Mouse (Mus musculus): ENCODE data around the gene Kdm4c. TPM values are rescaled to one million over a fixed set of nuclear protein-coding genes. Genes with fewer than 3 reads are reported as not detected.
"Not testable (repeated sequence)": the region's sequence is repeated elsewhere in the genome, so short reads cannot be mapped to it uniquely, and the experiment has no call there.

Gene Kdm4c
- total RNA-seq (2014; rRNA removed) (15.7 and 21.4 TPM in 2 replicates), polyA plus RNA-seq (2015; fragmentation: Nextera tagmentation; extraction: Ambion mirVana) (7.9 and 9.7 TPM in 2 replicates)

DNA sequence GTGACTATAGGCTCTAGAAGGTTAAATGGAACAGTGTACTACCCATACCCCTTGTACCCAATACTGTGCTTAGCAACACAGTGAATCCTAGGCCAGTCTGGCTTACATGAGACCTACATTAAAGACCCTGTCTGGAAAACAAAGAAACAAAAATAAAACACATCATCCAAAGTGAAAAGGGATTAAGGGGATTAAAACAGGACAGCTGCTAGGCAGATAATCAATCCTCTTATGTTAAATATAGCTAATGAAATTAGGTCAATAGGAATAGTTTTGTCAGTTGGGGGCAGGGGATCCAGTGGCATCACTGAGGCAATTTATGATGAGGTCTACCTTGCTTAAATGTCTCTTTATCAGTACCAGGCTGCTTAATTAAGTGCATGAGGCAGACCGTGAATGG is at the start of gene Kdm4c:
Gene Kdm4c (plus strand): TSS at position 322 of the 400 bp plus-strand sequence.
- H3K27ac ChIP-seq (ENCODE audit: low read depth, low read length): no peak within 1 kb of the TSS
- no peak within 1 kb of the TSS for H3K9ac ChIP-seq (replicated peaks; ENCODE audit: low read length, poor library complexity, severe bottlenecking)
- H3K9me3 ChIP-seq (ENCODE audit: low read length): no peaks in the 10 kb centered on the region
- DNase-seq (ENCODE audit: low spot score) (no peak), ATAC-seq (ENCODE audit: low FRiP score) (no peak)
- no peak for TF ChIP-seq CTCF (IDR thresholded peaks at IDR 0.05)
- WGBS: 74% methylated on average over 1 of the region's 1 CpGs
- no peaks in the 10 kb centered on the region for H3K27me3 ChIP-seq (ENCODE audit: insufficient read depth, low read length)
- H3K4me1 ChIP-seq (ENCODE audit: insufficient read depth, low read length): no peaks in the 10 kb centered on the region
- H3K4me3 ChIP-seq (ENCODE audit: low read depth, low read length): no peak within 1 kb of the TSS
- H3K4me2 ChIP-seq (ENCODE audit: low read depth, low read length, poor library complexity, severe bottlenecking): no peak within 1 kb of the TSS
- no peaks in the 10 kb centered on the region for H3K36me3 ChIP-seq (ENCODE audit: insufficient read depth, low read length)

DNA sequence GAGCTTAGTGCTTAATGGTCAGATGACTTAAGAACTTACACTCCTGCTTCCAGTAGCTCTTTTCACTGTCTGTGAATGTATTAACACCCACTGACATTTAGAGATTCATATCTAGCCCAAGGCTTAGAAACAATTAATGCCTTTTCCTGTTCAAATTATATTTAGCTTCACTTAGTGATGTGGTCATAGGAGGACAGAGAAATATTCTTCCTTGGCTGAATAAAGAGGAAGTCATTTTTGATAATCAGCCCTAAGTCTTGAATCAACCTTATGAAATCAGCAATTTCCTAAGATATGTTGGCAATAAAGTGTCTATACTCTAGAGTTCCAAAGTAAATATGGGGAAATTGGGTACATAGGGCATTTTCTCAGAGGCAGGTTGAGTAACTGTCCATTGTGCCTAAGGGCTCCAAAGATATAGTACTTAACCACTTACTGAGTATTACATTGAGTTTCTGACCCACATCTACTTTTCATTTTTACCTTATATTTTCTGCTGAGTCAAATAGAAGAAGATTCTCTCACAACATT is 41.0 kb upstream of the Kdm4c start:
- Histone ChIP-seq H3K9ac (replicated peaks; ENCODE audit: low read length, poor library complexity, severe bottlenecking) (no peak overlapping the region), H3K4me1 (ENCODE audit: insufficient read depth, low read length) (no peaks in the 10 kb centered on the region), H3K9me3 (ENCODE audit: low read length) (no peaks in the 10 kb centered on the region), H3K36me3 (ENCODE audit: insufficient read depth, low read length) (no peaks in the 10 kb centered on the region), H3K4me2 (ENCODE audit: low read depth, low read length, poor library complexity, severe bottlenecking) (no peak overlapping the region), H3K27ac (ENCODE audit: low read depth, low read length) (no peak overlapping the region), H3K4me3 (ENCODE audit: low read depth, low read length) (no peak overlapping the region), H3K27me3 (ENCODE audit: insufficient read depth, low read length) (no peaks in the 10 kb centered on the region)
- DNase-seq (ENCODE audit: low spot score) (no peak), ATAC-seq (ENCODE audit: low FRiP score) (no peak)
- TF ChIP-seq CTCF (IDR thresholded peaks at IDR 0.05): no peak

DNA sequence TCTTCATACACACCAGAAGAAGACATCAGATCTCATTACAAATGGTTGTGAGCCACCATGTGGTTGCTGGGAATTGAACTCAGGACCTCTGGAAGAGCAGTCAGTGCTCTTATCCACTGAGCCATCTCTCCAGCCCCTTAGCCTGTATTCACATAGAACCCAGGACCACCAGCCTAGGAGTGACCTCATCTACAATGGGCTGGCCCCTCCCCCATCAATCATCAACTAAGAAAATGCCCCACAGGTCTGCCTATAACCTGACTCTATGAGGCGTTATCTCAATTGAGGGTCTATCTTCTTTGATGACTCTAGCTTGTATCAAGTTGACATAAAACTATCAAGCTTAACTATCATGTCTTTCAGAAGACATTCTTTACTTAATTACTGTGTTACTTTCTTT is 20.5 kb upstream of the Kdm4c start:
- H3K9ac ChIP-seq (replicated peaks; ENCODE audit: low read length, poor library complexity, severe bottlenecking); H3K4me3 ChIP-seq (ENCODE audit: low read depth, low read length); H3K9me3 ChIP-seq (ENCODE audit: low read length); H3K4me1 ChIP-seq (ENCODE audit: insufficient read depth, low read length); ATAC-seq (ENCODE audit: low FRiP score); H3K36me3 ChIP-seq (ENCODE audit: insufficient read depth, low read length); H3K27me3 ChIP-seq (ENCODE audit: insufficient read depth, low read length); DNase-seq (ENCODE audit: low spot score); H3K4me2 ChIP-seq (ENCODE audit: low read depth, low read length, poor library complexity, severe bottlenecking); H3K27ac ChIP-seq (ENCODE audit: low read depth, low read length): not testable (repeated sequence)
- 97% methylated on average over 1 of the region's 1 CpGs for WGBS

DNA sequence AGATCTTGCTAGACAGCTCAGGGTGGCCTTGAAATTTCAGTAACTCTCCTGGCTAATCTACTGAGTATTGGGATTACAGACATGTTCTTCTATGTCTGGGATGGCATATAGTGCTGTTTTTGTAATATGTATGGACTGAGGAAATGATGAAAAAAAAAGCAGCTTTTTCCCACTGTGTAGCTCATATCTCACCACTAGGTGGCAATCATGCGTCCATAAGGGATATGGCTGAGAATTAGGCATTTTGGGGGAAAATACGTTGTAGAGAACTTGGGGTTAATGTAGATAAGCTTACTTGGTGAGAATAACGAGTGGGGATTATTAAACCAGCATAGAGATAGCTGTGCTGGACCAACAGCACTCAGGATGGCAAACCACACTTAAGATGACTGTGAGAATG is 19.9 kb upstream of the Kdm4c start:
- ATAC-seq (ENCODE audit: low FRiP score) (no peak), DNase-seq (ENCODE audit: low spot score) (peak; percentile 32)
- Histone ChIP-seq H3K4me2 (ENCODE audit: low read depth, low read length, poor library complexity, severe bottlenecking) (no peak overlapping the region), H3K4me3 (ENCODE audit: low read depth, low read length) (no peak overlapping the region), H3K27me3 (ENCODE audit: insufficient read depth, low read length) (no peaks in the 10 kb centered on the region), H3K27ac (ENCODE audit: low read depth, low read length) (no peak overlapping the region), H3K4me1 (ENCODE audit: insufficient read depth, low read length) (no peaks in the 10 kb centered on the region), H3K9me3 (ENCODE audit: low read length) (no peaks in the 10 kb centered on the region), H3K9ac (replicated peaks; ENCODE audit: low read length, poor library complexity, severe bottlenecking) (no peak overlapping the region), H3K36me3 (ENCODE audit: insufficient read depth, low read length) (no peaks in the 10 kb centered on the region)
- peak; percentile 76 for TF ChIP-seq CTCF (IDR thresholded peaks at IDR 0.05)
- WGBS: 31% methylated on average over 3 of the region's 3 CpGs

DNA sequence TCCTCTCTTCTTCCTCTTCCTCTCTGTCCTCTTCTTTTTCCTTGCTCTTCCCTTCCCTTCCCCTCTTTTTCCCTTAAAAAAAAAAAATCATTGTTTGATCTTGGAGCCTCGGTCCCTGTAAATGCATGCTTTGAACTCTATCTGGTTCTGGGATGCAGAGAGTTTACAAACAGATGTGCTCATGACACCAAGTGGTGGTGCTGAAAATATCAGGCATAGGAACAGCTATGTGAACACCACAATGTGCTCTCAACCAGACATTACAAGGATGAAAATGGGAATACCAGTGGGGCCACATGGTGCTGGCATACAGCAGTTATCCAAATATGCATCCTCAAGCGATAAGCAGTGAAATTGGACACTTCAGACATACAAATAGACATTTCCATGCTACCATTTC is 18.1 kb upstream of the Kdm4c start:
- peak; percentile 22 for DNase-seq (ENCODE audit: low spot score)
- ATAC-seq (ENCODE audit: low FRiP score): no peak
- Histone ChIP-seq H3K9ac (replicated peaks; ENCODE audit: low read length, poor library complexity, severe bottlenecking) (no peak overlapping the region), H3K4me2 (ENCODE audit: low read depth, low read length, poor library complexity, severe bottlenecking) (no peak overlapping the region), H3K4me1 (ENCODE audit: insufficient read depth, low read length) (no peaks in the 10 kb centered on the region), H3K4me3 (ENCODE audit: low read depth, low read length) (no peak overlapping the region), H3K27me3 (ENCODE audit: insufficient read depth, low read length) (no peaks in the 10 kb centered on the region), H3K36me3 (ENCODE audit: insufficient read depth, low read length) (no peaks in the 10 kb centered on the region), H3K27ac (ENCODE audit: low read depth, low read length) (no peak overlapping the region), H3K9me3 (ENCODE audit: low read length) (no peaks in the 10 kb centered on the region)
- WGBS: 63% methylated on average over 2 of the region's 2 CpGs
- TF ChIP-seq CTCF (IDR thresholded peaks at IDR 0.05): peak; percentile 54

DNA sequence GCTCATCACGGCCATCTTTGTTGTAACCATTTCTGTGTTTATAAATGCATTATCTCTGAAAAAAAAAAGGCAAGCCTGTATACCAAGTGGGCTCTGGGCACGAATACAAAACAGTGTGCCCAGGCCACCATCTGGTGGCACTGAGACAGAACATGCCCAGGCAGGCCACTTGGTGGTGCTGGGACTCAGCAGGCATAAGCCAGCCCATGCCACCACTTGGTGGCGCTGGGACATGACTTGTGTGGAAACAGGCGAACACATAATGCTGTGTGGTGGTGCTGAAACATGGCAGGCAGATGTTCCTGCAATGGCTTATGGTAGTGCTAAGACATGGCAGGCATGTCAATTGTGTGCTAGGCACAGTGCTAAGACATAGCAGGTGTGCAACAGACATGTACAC is 11.3 kb upstream of the Kdm4c start:
- ATAC-seq (ENCODE audit: low FRiP score) (no peak), DNase-seq (ENCODE audit: low spot score) (peak; percentile 43)
- H3K4me3 ChIP-seq (ENCODE audit: low read depth, low read length): no peak overlapping the region
- WGBS: 81% methylated on average over 4 of the region's 4 CpGs
- no peaks in the 10 kb centered on the region for H3K36me3 ChIP-seq (ENCODE audit: insufficient read depth, low read length)
- no peak overlapping the region for H3K4me2 ChIP-seq (ENCODE audit: low read depth, low read length, poor library complexity, severe bottlenecking)
- H3K27ac ChIP-seq (ENCODE audit: low read depth, low read length): no peak overlapping the region
- H3K27me3 ChIP-seq (ENCODE audit: insufficient read depth, low read length): no peaks in the 10 kb centered on the region
- peak; percentile 58 for TF ChIP-seq CTCF (IDR thresholded peaks at IDR 0.05)
- H3K4me1 ChIP-seq (ENCODE audit: insufficient read depth, low read length): no peaks in the 10 kb centered on the region
- no peaks in the 10 kb centered on the region for H3K9me3 ChIP-seq (ENCODE audit: low read length)
- no peak overlapping the region for H3K9ac ChIP-seq (replicated peaks; ENCODE audit: low read length, poor library complexity, severe bottlenecking)

Data from midbrain, postnatal 0 days (tissue).